Mouse (Mus musculus) midbrain, embryonic 10.5 days (tissue): Measurements from ENCODE around the gene Capzb. TPM values are rescaled to one million over a fixed set of nuclear protein-coding genes. Genes with fewer than 3 reads are reported as not detected.

Experiments
- DNase-seq: peaks from one replicate; pipeline ENCODE4 v3.0.0-alpha.2; 2017; ENCODE audit warnings: low spot score
- H3K27ac ChIP-seq: fragments of 300-500 bp; sonication (generic); replicated peaks from 2 replicates; pipeline ENCODE4 v1.5.1; 2016; ENCODE audit warnings: mild to moderate bottlenecking
- H3K27me3 ChIP-seq: fragments of 300-500 bp; sonication (generic); 2 replicates; pipeline ENCODE4 v1.6.1; 2016; ENCODE audit warnings: low read depth, mild to moderate bottlenecking; ENCODE audit not compliant: poor library complexity, severe bottlenecking
- H3K36me3 ChIP-seq: fragments of 300-500 bp; sonication (generic); 2 replicates; pipeline ENCODE4 v1.6.1; 2016; ENCODE audit warnings: mild to moderate bottlenecking, moderate library complexity
- H3K4me1 ChIP-seq: fragments of 300-500 bp; sonication (generic); 2 replicates; pipeline ENCODE4 v1.6.1; 2016
- H3K4me3 ChIP-seq: fragments of 300-500 bp; sonication (generic); 2 replicates; pipeline ENCODE4 v1.5.1; 2016; ENCODE audit warnings: mild to moderate bottlenecking, moderate library complexity
- H3K9me3 ChIP-seq: fragments of 300-500 bp; sonication (generic); replicated peaks from 2 replicates; pipeline ENCODE4 v1.6.1; 2016; ENCODE audit warnings: mild to moderate bottlenecking
- WGBS: fragments of 180-500 bp; shearing (Covaris S2); methylation state at CpG from one replicate; pipeline ENCODE4 v1.1.7; 2016; 5-methylcytosine and 5-hydroxymethylcytosine counted together
- polyA plus RNA-seq: library from polyadenylated mRNA; unstranded; fragments of >200 nt; fragmentation: Nextera tagmentation; extraction: Ambion mirVana; gene quantifications from 2 replicates; pipeline ENCODE4 v1.2.1, GENCODE M21; 2016

Gene Capzb
- polyA plus RNA-seq, 1 experiment from 2014 or later: 330 TPM

DNA sequence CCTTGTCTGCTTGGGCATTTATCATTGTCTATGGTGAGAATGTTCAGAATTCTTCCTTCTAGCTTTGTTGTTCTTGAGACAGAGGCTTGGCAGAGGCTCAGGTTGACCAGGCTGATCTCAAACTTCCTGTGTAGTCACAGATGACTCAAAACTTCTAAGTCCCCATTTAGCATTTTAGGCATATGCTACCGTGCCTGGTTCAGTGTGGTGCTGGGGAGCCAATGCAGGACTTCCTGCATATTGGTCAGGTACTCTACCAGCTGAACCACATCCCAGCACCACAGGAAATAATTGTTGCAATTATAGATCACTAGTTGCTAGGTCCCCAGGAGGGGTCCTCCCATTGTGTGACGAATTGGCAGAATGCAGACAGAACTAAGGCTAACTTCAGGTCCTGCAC lies 10.7 kb downstream of the Capzb start:
- WGBS: 82% methylated on average over 2 of the region's 2 CpGs
- no peak for DNase-seq
- peaks cover 8% of the 10 kb centered on the region for H3K4me1 ChIP-seq

DNA sequence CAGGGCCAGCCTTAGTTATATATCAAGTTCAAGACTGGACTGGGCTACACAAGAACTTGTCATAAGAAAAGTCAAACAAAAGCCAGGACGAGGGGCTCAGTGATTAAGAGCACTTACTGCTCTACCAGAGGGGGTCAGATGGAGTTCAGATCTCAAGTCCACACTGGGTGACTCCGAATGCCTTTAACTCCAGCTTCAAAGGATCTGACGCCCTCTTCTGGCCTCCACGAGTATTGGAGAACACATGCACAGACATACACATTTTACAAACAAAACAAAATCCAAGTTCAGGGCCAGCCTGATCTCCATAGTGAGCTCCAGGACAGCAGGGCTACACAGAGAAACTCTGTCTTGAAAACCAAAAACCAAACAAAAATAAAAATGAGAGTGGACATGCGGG lies 13.1 kb downstream of the Capzb start:
- H3K27ac ChIP-seq: no peak overlapping the region
- H3K27me3 ChIP-seq: no peaks in the 10 kb centered on the region
- H3K9me3 ChIP-seq: no peaks in the 10 kb centered on the region
- no peak for DNase-seq
- H3K4me3 ChIP-seq: no peak overlapping the region
- H3K36me3 ChIP-seq: peaks cover 24% of the 10 kb centered on the region
- peaks cover 14% of the 10 kb centered on the region for H3K4me1 ChIP-seq
- WGBS: 64% methylated on average over 5 of the region's 5 CpGs

More for the DNA sequence above, 10.7 kb downstream of the Capzb start:
- H3K27ac ChIP-seq: no peak overlapping the region
- no peaks in the 10 kb centered on the region for H3K27me3 ChIP-seq
- peaks cover 42% of the 10 kb centered on the region for H3K36me3 ChIP-seq
- no peak overlapping the region for H3K4me3 ChIP-seq
- H3K9me3 ChIP-seq: no peaks in the 10 kb centered on the region

DNA sequence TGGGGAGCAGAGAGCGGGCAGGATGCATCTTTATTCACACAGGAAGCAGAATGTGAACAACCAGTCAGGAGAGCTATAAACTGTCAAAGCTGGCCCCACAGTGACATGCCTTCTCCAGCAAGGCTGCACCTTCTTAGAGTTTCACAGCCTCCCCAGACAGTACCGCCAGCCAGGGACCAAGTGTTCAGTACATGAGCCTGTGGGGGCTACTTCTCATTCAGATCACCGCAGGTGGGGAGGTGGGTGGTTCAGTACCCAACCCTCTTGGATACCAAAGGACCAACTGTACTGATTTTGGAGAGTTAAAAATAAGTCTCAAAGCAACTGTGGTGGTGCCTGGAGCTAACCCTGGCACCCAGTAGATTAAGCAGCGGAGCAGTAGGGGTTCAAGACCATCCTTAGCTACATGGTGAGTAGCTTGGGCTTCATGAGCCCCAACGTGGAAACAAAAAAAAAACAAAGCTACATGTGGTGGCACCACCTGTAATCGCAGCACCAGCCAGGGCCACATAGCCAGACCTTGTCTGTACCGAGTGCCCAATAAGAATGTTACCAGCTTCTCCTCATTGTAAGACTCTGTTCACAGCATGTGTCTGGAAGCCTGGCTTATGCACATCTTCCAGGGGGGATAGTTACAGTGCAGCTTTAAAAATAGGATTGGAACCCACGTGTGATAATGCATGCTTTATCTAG lies 13.8 kb downstream of the Capzb start:
- no peak overlapping the region for H3K4me3 ChIP-seq
- peaks cover 14% of the 10 kb centered on the region for H3K4me1 ChIP-seq
- no peaks in the 10 kb centered on the region for H3K9me3 ChIP-seq
- H3K27ac ChIP-seq: no peak overlapping the region
- DNase-seq: no peak
- H3K27me3 ChIP-seq: no peaks in the 10 kb centered on the region
- 88% methylated on average over 8 of the region's 8 CpGs for WGBS
- H3K36me3 ChIP-seq: peaks cover 17% of the 10 kb centered on the region

DNA sequence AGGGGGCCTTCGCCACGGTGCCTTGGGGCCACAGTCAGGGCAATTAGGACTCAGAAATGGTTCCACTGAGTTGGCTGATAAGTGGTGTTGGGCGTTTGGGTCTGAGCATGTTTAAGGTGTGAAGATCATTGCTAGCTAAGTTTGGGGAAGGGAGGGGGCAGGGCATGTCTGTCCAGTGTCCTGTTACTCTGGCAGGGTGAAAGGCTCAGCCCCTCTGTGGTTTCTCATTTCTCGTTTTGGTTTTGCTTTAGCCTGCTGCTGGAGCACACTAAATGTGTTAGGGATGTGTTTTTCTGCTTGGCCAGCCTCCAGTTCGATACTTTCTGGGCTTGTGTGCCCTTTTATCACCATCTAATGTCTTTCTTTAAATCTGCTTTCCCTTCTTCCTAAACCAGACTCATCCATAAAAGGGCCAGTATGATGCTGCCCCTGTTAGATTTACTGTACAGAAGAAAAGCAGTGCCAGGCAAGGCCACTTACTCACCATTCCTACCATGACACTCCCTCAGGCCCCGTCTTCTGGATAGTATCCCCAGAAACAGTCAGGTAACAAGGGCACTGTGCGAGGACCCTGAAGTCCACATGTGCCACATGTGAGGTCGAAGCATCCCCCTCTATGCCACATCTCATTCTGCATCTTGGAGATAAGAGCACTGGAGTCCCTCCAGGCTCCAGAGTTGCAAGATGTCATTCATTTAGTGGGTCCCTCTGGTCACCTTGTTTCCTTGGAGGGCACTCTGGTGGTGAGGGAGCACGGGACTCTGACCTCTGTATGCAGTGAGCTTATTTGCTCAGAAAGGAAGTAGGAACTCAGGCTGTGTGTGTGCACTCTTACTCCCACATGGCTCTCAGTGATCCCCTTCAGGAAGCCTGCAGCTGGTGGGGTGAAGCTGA lies 15.8 kb downstream of the Capzb start:
- Histone ChIP-seq H3K27ac (no peak overlapping the region), H3K36me3 (peaks cover 18% of the 10 kb centered on the region), H3K27me3 (no peaks in the 10 kb centered on the region), H3K4me3 (no peak overlapping the region), H3K4me1 (peaks cover 22% of the 10 kb centered on the region), H3K9me3 (no peaks in the 10 kb centered on the region)
- DNase-seq: no peak
- WGBS: 82% methylated on average over 9 of the region's 9 CpGs

DNA sequence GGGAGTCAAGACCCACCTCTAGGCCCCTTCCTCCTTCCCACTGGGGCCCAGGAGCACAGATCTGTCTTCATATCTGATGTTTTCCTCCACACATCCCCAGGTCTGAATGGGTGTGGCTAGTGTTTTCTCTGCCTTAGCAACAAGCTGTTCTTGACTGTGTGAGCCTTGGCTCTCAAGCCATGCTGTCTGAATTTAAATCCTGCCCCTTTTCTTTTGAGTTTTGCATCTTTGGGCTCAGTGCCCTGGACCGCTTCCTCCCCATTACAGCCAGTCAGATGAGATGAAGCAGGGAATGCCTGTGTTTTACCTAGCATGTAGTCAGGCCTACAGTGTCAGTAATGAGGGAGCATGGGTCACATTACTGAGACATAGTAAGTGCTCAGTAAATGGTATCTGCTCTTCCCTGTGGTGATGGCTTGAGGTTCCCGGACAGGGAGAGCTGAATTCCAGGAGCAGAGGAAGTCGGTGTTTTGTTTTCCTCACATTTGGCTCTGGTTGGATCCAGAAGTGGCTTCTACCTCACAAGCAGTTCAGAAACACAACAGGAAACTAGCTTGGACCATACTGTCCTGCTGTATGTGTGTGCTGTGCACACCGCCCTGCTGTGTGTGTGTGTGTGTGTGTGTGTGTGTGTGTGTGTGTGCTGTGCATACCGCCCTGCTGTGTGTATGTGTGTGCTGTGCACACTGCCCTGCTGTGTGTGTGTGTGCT lies 16.6 kb downstream of the Capzb start:
- WGBS: 79% methylated on average over 5 of the region's 5 CpGs
- H3K27me3 ChIP-seq: no peaks in the 10 kb centered on the region
- peaks cover 22% of the 10 kb centered on the region for H3K36me3 ChIP-seq
- no peak overlapping the region for H3K4me3 ChIP-seq
- DNase-seq: no peak
- no peaks in the 10 kb centered on the region for H3K9me3 ChIP-seq
- H3K27ac ChIP-seq: no peak overlapping the region
- H3K4me1 ChIP-seq: peaks cover 25% of the 10 kb centered on the region

DNA sequence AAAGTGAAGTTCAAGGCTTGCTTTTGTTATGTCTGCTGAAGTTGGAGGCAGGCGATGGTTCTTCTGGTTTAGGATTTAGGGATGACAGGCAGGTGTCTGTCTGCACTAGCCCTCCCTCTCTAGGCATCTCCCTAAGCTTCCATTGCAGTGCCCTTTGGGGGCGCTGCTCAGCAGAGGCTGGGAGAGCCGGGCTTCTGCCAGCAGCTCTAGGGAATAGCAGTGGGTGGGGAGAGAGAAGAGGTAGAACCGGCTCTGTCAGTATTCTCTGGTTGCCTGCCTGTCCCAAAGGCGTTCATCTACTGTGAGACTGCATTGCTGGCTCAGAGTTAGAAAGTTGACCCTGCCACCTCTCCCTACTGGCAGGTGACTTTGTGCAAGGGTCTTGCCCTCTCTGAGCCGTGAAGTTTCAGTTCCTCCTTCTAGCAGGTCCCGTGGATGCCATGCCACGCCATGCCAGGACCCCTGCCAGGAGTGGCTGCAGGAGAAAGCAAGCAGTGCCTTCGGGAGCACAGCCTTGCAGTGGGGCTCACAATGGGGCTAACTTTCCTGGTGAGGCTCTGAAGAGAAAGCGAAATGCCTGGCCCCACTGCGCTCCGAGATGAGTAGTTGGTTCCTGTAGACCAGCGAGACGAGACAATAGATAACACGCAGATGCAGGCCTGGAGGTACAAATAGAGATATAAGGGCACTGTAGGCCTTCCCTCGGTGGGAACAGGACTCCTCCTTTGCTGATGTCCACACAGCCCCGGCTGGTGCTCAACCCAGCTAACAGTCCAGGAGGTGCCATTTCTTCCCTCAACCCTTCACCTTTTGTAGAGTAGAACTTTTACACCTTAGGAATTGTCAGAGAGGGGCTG lies 19.5 kb downstream of the Capzb start:
- DNase-seq: no peak
- no peak overlapping the region for H3K4me3 ChIP-seq
- H3K4me1 ChIP-seq: peaks cover 40% of the 10 kb centered on the region
- 73% methylated on average over 17 of the region's 17 CpGs for WGBS
- no peaks in the 10 kb centered on the region for H3K9me3 ChIP-seq
- H3K27ac ChIP-seq: no peak overlapping the region
- peaks cover 32% of the 10 kb centered on the region for H3K36me3 ChIP-seq
- H3K27me3 ChIP-seq: no peaks in the 10 kb centered on the region

DNA sequence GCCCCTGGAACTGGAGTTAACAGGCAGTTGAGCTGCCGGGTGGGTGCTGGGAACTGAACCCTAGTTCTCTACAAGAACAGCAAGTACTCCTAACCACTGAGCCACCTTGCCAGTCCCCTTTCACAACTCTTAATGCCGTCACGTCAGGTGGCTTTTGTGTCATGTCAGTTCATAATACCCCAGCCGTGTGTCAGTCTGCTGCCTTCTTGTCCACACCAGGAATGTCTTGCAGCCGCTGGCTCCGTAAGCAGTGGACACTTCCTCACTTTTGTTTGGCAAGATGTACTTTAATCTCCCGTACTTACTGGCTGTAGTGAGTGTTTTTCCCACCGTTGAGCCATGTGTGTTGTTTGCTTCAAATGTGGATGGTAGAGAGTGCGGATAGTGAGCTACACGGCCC lies 20.4 kb downstream of the Capzb start:
- Histone ChIP-seq H3K27me3 (no peaks in the 10 kb centered on the region), H3K4me1 (peaks cover 34% of the 10 kb centered on the region), H3K27ac (no peak overlapping the region), H3K9me3 (no peaks in the 10 kb centered on the region), H3K36me3 (peaks cover 30% of the 10 kb centered on the region), H3K4me3 (no peak overlapping the region)
- WGBS: 87% methylated on average over 10 of the region's 10 CpGs
- DNase-seq: no peak

DNA sequence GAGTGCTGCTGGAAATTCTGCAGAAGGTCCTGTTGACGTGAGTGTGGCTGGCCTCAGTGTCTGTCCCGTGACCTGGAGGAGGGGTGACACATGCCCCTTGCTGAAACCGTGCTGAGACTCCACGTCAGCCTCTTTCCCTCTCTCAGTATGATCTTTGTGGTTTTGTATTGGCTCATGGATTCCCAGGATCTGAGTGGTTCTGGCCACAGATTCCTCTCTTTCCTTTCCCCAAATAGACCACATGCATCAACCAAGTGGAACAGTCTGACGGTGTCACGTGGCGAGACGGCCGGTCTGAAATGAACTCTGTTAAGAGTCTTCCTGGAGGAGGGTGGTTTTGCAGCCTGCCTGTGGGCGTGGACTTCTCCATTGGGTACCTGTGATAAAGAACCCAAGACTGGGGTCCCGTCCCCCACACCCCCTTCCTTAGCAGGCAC lies 21.3 kb downstream of the Capzb start:
- Histone ChIP-seq H3K4me3 (no peak overlapping the region), H3K4me1 (peaks cover 35% of the 10 kb centered on the region), H3K27me3 (no peaks in the 10 kb centered on the region), H3K9me3 (no peaks in the 10 kb centered on the region), H3K36me3 (peaks cover 30% of the 10 kb centered on the region), H3K27ac (no peak overlapping the region)
- 73% methylated on average over 11 of the region's 11 CpGs for WGBS
- no peak for DNase-seq

DNA sequence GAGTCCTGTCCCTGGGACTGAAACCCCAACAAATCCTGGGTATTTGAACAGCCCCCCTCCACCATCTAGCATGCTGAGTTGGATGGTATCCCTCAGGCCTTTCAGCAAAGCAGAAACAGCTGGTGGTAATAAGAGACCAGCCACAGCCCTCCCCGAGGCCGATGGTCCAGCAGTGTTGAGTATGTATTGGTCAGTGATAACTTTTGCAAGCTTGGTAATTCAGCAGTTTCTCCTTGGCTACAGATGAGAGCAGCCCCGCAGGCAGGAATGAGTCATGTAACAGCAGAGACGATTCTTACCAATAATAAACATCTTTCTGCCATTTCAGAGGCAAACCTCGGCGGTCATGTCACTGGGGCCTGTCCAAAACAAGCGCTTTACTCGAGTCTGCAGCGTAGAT lies 23.9 kb downstream of the Capzb start:
- Histone ChIP-seq H3K36me3 (peaks cover 30% of the 10 kb centered on the region), H3K27me3 (no peaks in the 10 kb centered on the region), H3K4me3 (no peak overlapping the region), H3K27ac (no peak overlapping the region), H3K9me3 (no peaks in the 10 kb centered on the region), H3K4me1 (peaks cover 41% of the 10 kb centered on the region)
- WGBS: 78% methylated on average over 9 of the region's 9 CpGs
- DNase-seq: no peak

DNA sequence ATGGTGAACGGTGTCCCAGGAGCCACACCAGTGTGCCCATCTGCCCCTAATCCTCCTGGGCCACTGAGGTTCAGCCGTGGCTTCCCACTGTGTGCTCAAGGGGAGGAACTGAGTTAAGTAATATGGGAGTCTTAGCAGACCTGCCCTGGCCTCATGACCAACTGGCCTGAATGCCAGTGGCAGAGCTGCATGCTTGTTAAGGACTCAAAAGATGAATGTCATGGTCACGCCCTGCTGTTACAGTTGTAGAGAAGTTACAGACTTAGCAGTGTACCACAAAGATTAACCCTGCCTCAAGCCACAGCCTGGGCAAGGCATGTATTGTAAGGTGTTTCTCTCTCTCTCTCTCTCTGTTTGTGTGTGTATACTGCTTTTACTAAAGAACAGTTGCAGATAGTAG lies 25.8 kb downstream of the Capzb start:
- Histone ChIP-seq H3K4me1 (peaks cover 34% of the 10 kb centered on the region), H3K4me3 (no peak overlapping the region), H3K9me3 (no peaks in the 10 kb centered on the region), H3K27ac (no peak overlapping the region), H3K36me3 (peaks cover 23% of the 10 kb centered on the region), H3K27me3 (no peaks in the 10 kb centered on the region)
- 81% methylated on average over 3 of the region's 3 CpGs for WGBS
- no peak for DNase-seq

DNA sequence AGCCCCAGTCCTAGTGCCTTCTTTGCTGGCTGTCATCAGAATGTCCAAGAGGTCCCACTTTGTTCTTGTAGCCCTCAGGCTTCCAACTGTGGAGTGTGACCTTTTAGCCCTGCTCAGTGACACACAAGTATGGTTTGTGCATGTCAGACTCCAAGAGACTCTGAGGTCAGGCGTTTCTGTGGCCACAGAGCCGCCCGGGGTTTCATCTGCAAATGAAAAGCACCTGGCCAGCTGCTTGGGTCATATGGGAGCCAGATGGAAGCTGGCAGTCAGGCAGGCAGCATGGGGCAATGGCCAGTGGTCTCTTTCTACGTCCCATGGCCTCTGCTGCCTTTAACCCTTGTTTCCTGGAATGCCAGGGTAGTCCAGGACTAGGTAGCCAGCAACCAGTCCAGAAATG lies 27.0 kb downstream of the Capzb start:
- WGBS: 70% methylated on average over 4 of the region's 4 CpGs
- H3K27ac ChIP-seq: no peak overlapping the region
- H3K9me3 ChIP-seq: no peaks in the 10 kb centered on the region
- peaks cover 33% of the 10 kb centered on the region for H3K4me1 ChIP-seq
- H3K4me3 ChIP-seq: no peak overlapping the region
- H3K27me3 ChIP-seq: no peaks in the 10 kb centered on the region
- DNase-seq: peak; percentile 25
- peaks cover 18% of the 10 kb centered on the region for H3K36me3 ChIP-seq

DNA sequence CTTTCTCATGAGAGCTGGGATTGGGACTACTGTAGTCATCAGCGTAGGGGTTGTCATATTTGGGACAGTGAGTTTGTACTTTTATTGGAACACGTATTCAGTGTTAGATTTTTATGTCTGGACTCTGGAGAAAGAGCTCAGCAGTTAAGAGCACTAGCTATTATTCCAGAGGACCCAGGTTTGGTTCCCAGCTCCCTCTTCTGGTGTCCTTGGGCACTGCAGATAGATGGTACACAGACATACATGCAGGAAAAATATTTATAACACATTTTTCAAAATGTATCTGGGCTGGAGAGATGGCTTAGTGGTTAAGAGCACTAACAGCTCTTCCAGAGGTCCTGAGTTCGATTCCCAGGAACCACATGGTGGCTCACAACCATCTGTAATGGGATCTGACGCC lies 28.3 kb downstream of the Capzb start:
- no peak for DNase-seq
- Histone ChIP-seq H3K27ac (no peak overlapping the region), H3K4me1 (peaks cover 29% of the 10 kb centered on the region), H3K36me3 (peaks cover 22% of the 10 kb centered on the region), H3K9me3 (no peaks in the 10 kb centered on the region), H3K27me3 (no peaks in the 10 kb centered on the region), H3K4me3 (no peak overlapping the region)
- WGBS: 94% methylated on average over 4 of the region's 4 CpGs
